ENCODE assay signal across 10 mouse cellular contexts in the genomic region with DNA sequence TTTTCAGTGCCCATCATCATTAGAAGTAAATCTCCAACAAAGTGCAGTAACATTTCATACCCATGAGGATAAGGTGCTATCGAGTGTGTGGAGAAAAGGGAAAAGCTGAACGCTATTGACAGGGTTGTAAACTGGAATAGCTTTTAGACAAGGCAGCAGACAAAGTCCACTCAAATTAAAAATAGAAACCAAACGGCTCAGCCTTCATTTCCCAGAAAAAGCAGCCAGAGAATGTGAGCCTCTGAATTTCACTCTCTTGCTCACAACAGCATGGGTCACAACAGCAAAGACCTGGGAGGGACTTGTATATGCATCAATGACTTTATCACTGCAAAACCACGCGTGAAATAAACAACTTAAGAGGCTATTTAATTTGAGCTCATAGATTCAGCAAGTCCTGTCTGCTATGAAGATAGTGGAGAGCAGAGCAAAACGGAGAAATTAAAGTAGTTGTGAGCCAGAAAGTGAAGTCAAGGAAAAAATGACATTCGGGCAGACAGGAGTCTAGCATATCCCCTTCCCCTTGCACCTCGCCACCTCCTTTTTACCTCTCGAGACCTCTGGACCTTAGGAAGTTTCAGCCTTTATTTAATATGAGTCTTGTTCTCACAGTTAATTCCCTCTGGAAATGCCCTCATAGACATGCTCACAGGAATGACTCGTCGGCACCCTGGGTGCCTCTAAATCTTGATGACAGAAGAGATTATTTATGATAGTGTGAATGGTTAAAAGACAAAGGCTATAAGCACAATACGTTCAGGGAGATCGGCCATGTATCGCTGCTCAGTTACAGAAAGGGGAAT.
DNase-seq lines count a peak whose midpoint lies in the region; ATAC-seq lines count a peak whose summit lies in the region.
"Had no signal": no experiment of that assay in that cellular context is flagged by ENCODE, and none has a peak within 500 bp of the region (broad histone marks: within the 10 kb centered on the region; RNA-seq: fewer than 3 reads in every experiment).

No protein-coding gene starts in this region.

- H3K27me3 ChIP-seq in kidney, embryonic 14.5 days (ENCODE audit: control insufficient read depth, insufficient read depth, low read length), result no peaks in the 10 kb centered on the region
- no peaks in the 10 kb centered on the region for H3K27me3 ChIP-seq in forebrain, embryonic 12.5 days
- no peaks in the 10 kb centered on the region for H3K27me3 ChIP-seq in heart, embryonic 16.5 days (ENCODE audit: control insufficient read depth, insufficient read depth, low read length)
- no peaks in the 10 kb centered on the region for H3K27me3 ChIP-seq in midbrain, embryonic 16.5 days (ENCODE audit: control insufficient read depth, insufficient read depth, low read depth, low read length)
- H3K27me3 ChIP-seq: megakaryocyte, embryonic 14.5 days had no signal

- peak overlapping the region; percentile 18; the same call in 1 of the 2 replicates for H3K4me3 ChIP-seq in kidney, embryonic 14.5 days (ENCODE audit: low read length)
- no peak overlapping the region for H3K4me3 ChIP-seq in forebrain, embryonic 12.5 days (replicated peaks)
- H3K4me3 ChIP-seq in heart, embryonic 16.5 days (ENCODE audit: low read length), result peak overlapping the region; percentile 34
- peak overlapping the region; percentile 29 for H3K4me3 ChIP-seq in midbrain, embryonic 16.5 days (ENCODE audit: low read depth, low read length)
- H3K4me3 ChIP-seq: megakaryocyte, embryonic 14.5 days had no signal

- H3K9ac ChIP-seq in kidney, embryonic 14.5 days (ENCODE audit: low read depth, low read length), result no peak overlapping the region; the same call in 1 of the 2 replicates
- no peak overlapping the region for H3K9ac ChIP-seq in forebrain, embryonic 12.5 days
- peak overlapping the region; percentile 58 for H3K9ac ChIP-seq in heart, embryonic 16.5 days (ENCODE audit: low read length)
- peak overlapping the region; percentile 43; the same call in 1 of the 2 replicates for H3K9ac ChIP-seq in midbrain, embryonic 16.5 days (ENCODE audit: low read depth, low read length)

- ATAC-seq in kidney, embryonic 14.5 days (ENCODE audit: low FRiP score, low TSS enrichment), result peak; percentile 68; the same call in 1 of the 2 replicates
- peak; percentile 14; the same call in 1 of the 2 replicates for ATAC-seq in forebrain, embryonic 12.5 days (ENCODE audit: low FRiP score)
- ATAC-seq in heart, embryonic 16.5 days (replicated peaks; ENCODE audit: extremely low read depth, insufficient read depth, low FRiP score), result no peak
- ATAC-seq in midbrain, embryonic 16.5 days, result peak; percentile 64
- no peak for ATAC-seq in megakaryocyte-erythroid progenitor cell, adult 5-6 weeks (replicated peaks; ENCODE audit: low FRiP score, low TSS enrichment, poor library complexity, severe bottlenecking)

- peak overlapping the region; percentile 40 for H3K4me2 ChIP-seq in kidney, embryonic 14.5 days (replicated peaks; ENCODE audit: low read depth, low read length)
- peak overlapping the region; percentile 27 for H3K4me2 ChIP-seq in forebrain, embryonic 12.5 days
- peak overlapping the region; percentile 62 for H3K4me2 ChIP-seq in heart, embryonic 16.5 days (ENCODE audit: low read depth, low read length)
- H3K4me2 ChIP-seq in midbrain, embryonic 16.5 days (ENCODE audit: low read length), result peak overlapping the region; percentile 49

- WGBS in kidney, embryonic 14.5 days, result 21% methylated on average over 14 of the region's 14 CpGs
- WGBS in forebrain, embryonic 12.5 days, result 55% methylated on average over 14 of the region's 14 CpGs
- WGBS in heart, embryonic 16.5 days, result 37% methylated on average over 14 of the region's 14 CpGs
- WGBS in midbrain, embryonic 16.5 days, result 40% methylated on average over 14 of the region's 14 CpGs

- no peaks in the 10 kb centered on the region for H3K36me3 ChIP-seq in kidney, embryonic 14.5 days (ENCODE audit: control insufficient read depth, insufficient read depth, low read length)
- H3K36me3 ChIP-seq in forebrain, embryonic 12.5 days (replicated peaks), result no peaks in the 10 kb centered on the region
- H3K36me3 ChIP-seq in heart, embryonic 16.5 days (ENCODE audit: control insufficient read depth, insufficient read depth), result no peaks in the 10 kb centered on the region
- H3K36me3 ChIP-seq in midbrain, embryonic 16.5 days (ENCODE audit: control insufficient read depth, insufficient read depth, low read length), result no peaks in the 10 kb centered on the region

- 0 out of 2 replicates have a peak, but pooled peaks cover 5% of the 10 kb centered on the region for H3K4me1 ChIP-seq in kidney, embryonic 14.5 days (ENCODE audit: control insufficient read depth, insufficient read depth, low read length)
- H3K4me1 ChIP-seq in forebrain, embryonic 12.5 days, result peaks cover 4% of the 10 kb centered on the region
- H3K4me1 ChIP-seq in heart, embryonic 16.5 days (ENCODE audit: control insufficient read depth, insufficient read depth, low read length), result 0 out of 2 replicates have a peak, but pooled peaks cover 4% of the 10 kb centered on the region
- 0 out of 2 replicates have a peak, but pooled peaks cover 4% of the 10 kb centered on the region for H3K4me1 ChIP-seq in midbrain, embryonic 16.5 days (ENCODE audit: control insufficient read depth, insufficient read depth, low read length)

- H3K27ac ChIP-seq in kidney, embryonic 14.5 days (ENCODE audit: low read depth, low read length), result no peak overlapping the region
- H3K27ac ChIP-seq in forebrain, embryonic 12.5 days, result no peak overlapping the region
- H3K27ac ChIP-seq in heart, embryonic 16.5 days (ENCODE audit: low read length), result peak overlapping the region; percentile 14
- 0 out of 2 replicates have a peak overlapping the region, but pooled peaks have one; percentile 9 for H3K27ac ChIP-seq in midbrain, embryonic 16.5 days (ENCODE audit: low read length)

- no peak for DNase-seq in kidney, postnatal 4 days
- DNase-seq in thymus, postnatal 25 days, result no peak
- DNase-seq: cerebellum, adult 11-12 months; layer of hippocampus, postnatal 36 days had no signal

- no peaks in the 10 kb centered on the region for H3K9me3 ChIP-seq in kidney, embryonic 14.5 days (ENCODE audit: control insufficient read depth, low read length)
- no peaks in the 10 kb centered on the region for H3K9me3 ChIP-seq in forebrain, embryonic 12.5 days
- no peaks in the 10 kb centered on the region for H3K9me3 ChIP-seq in heart, embryonic 16.5 days (replicated peaks; ENCODE audit: control insufficient read depth, low read length)
- no peaks in the 10 kb centered on the region for H3K9me3 ChIP-seq in midbrain, embryonic 16.5 days (replicated peaks; ENCODE audit: control insufficient read depth, low read length, poor library complexity, severe bottlenecking)
- H3K9me3 ChIP-seq: megakaryocyte, embryonic 14.5 days had no signal

Comparison
In these comparisons a context has a peak if more than half of its experiments do, and no peak if none do; other contexts are left out.
1. ATAC-seq: peak in kidney, embryonic 14.5 days (single experiment), forebrain, embryonic 12.5 days (single experiment) and midbrain, embryonic 16.5 days (single experiment); none in heart, embryonic 16.5 days (single experiment) and megakaryocyte-erythroid progenitor cell, adult 5-6 weeks (single experiment).
2. H3K27ac ChIP-seq: peak in heart, embryonic 16.5 days (single experiment) and midbrain, embryonic 16.5 days (single experiment); none in kidney, embryonic 14.5 days (single experiment) and forebrain, embryonic 12.5 days (single experiment).
3. H3K9ac ChIP-seq: peak in heart, embryonic 16.5 days (single experiment) and midbrain, embryonic 16.5 days (single experiment); none in kidney, embryonic 14.5 days (single experiment) and forebrain, embryonic 12.5 days (single experiment).
4. Peak in every context shown above with its lines, with median percentiles within 50 percentile points of each other: H3K4me2 ChIP-seq.